Mouse (Mus musculus) brain, embryonic 14.5 days (tissue): Measurements from ENCODE around the gene Tnp1.

ENCODE experiments used
- CTCF ChIP-seq: fragments of 200-500 bp; IDR thresholded peaks from 2 replicates; pipeline ENCODE4 v1.5.1; 2012; ENCODE audit warnings: inconsistent platforms, mild to moderate bottlenecking, moderate library complexity, borderline replicate concordance; ENCODE audit not compliant: insufficient read depth, insufficient read length; ENCODE audit errors: extremely low read depth
- POLR2A ChIP-seq: fragments of 200-500 bp; IDR thresholded peaks from 2 replicates; pipeline ENCODE4 v1.6.1; 2012; ENCODE audit warnings: mild to moderate bottlenecking, inconsistent platforms, borderline replicate concordance; ENCODE audit not compliant: poor library complexity, insufficient read depth, insufficient read length, severe bottlenecking; ENCODE audit errors: extremely low read depth

GRCm38 (mm10) chr1:73028741-73029140, 13.0 kb upstream of the Tnp1 start:
- TF ChIP-seq CTCF = no peak
- TF ChIP-seq POLR2A = no peak
